Mouse (Mus musculus) midbrain, embryonic 13.5 days (tissue): ENCODE data around the gene Map4k4. TPM values are rescaled to one million over a fixed set of nuclear protein-coding genes. Genes with fewer than 3 reads are reported as not detected.

ENCODE experiments used
- ATAC-seq: fragments of 200-750 bp; cut with Nextera tagmentation; 2 replicates; pipeline ENCODE4 v1.8.0; 2017; ENCODE audit warnings: mild to moderate bottlenecking, moderate TSS enrichment, moderate library complexity
- H3K27ac ChIP-seq: fragments of 300-500 bp; sonication (generic); 2 replicates; pipeline ENCODE4 v1.5.1; 2015; ENCODE audit warnings: inconsistent platforms, mild to moderate bottlenecking, moderate library complexity
- H3K27me3 ChIP-seq: fragments of 300-500 bp; sonication (generic); 2 replicates; pipeline ENCODE4 v1.6.1; 2015; ENCODE audit warnings: mild to moderate bottlenecking, inconsistent platforms
- H3K36me3 ChIP-seq: fragments of 300-500 bp; sonication (generic); 2 replicates; pipeline ENCODE4 v1.6.1; 2015; ENCODE audit warnings: mild to moderate bottlenecking, inconsistent platforms
- H3K4me1 ChIP-seq: fragments of 300-500 bp; sonication (generic); replicated peaks from 2 replicates; pipeline ENCODE4 v1.6.1; 2015; ENCODE audit warnings: inconsistent platforms
- H3K4me2 ChIP-seq: fragments of 300-500 bp; sonication (generic); replicated peaks from 2 replicates; pipeline ENCODE4 v1.6.1; 2015; ENCODE audit warnings: moderate library complexity, mild to moderate bottlenecking, inconsistent platforms
- H3K4me3 ChIP-seq: fragments of 300-500 bp; sonication (generic); replicated peaks from 2 replicates; pipeline ENCODE4 v1.5.1; 2015; ENCODE audit warnings: mild to moderate bottlenecking, inconsistent platforms
- H3K9ac ChIP-seq: fragments of 300-500 bp; sonication (generic); replicated peaks from 2 replicates; pipeline ENCODE4 v1.6.1; 2015; ENCODE audit warnings: mild to moderate bottlenecking, inconsistent platforms
- H3K9me3 ChIP-seq: fragments of 300-500 bp; sonication (generic); 2 replicates; pipeline ENCODE4 v1.6.1; 2016; ENCODE audit warnings: mild to moderate bottlenecking, inconsistent platforms
- WGBS: fragments of 180-500 bp; shearing (Covaris S2); methylation state at CpG from one replicate; pipeline ENCODE4 v1.1.7; 2015; 5-methylcytosine and 5-hydroxymethylcytosine counted together
- polyA plus RNA-seq: library from polyadenylated mRNA; unstranded; fragments of >200 nt; fragmentation: Nextera tagmentation; extraction: Ambion mirVana; gene quantifications from 2 replicates; pipeline ENCODE4 v1.2.1, GENCODE M21; 2015

Gene Map4k4
- polyA plus RNA-seq, 1 experiment from 2014 or later: 58.2 TPM

DNA sequence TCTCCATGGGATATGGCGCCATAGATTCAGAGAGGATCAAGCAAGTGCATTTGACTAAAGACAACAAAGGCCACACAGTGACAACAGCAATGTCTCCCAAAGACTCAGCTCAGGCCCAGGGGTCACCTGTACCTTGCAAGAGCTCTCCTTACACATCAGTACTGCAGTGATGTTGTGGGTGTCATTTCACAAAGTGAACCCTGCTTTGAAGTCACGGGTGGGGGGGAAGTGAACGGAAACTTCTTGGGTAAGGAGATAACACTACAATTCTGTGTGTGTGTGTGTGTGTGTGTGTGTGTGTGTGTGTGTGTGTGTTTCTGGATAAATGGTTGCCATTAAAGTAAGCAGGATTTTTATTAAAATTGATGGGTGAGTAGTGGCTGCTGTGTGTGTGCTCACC, 53.9 kb downstream of the Map4k4 start:
- Histone ChIP-seq H3K36me3 (no peaks in the 10 kb centered on the region), H3K9me3 (no peaks in the 10 kb centered on the region), H3K4me1 (peaks cover 92% of the 10 kb centered on the region), H3K4me2 (no peak overlapping the region), H3K27me3 (no peaks in the 10 kb centered on the region), H3K9ac (no peak overlapping the region), H3K4me3 (no peak overlapping the region), H3K27ac (no peak overlapping the region)
- WGBS: 94% methylated on average over 3 of the region's 3 CpGs
- no peak for ATAC-seq

DNA sequence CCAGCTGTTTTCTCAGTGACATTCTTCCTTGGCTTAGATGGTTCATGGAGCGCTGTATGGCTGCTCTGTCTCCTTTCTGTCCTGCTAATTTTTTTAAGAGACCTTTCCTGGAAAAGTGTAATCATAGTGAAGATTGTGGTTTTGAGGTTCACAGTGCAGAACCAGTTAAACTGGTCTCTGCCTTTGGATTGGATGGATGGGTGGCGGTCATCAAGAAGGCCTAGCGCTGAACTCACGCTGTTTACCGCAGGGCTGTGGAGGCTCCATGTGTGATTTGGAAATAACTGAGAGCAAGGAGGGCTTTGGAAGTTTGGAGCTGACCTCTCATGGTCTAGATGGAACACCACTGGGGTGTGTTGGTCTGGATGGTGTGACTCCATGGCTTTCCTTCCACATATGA, 56.0 kb downstream of the Map4k4 start:
- 87% methylated on average over 5 of the region's 5 CpGs for WGBS
- Histone ChIP-seq H3K4me3 (no peak overlapping the region), H3K4me2 (no peak overlapping the region), H3K9ac (no peak overlapping the region), H3K36me3 (no peaks in the 10 kb centered on the region), H3K27ac (no peak overlapping the region; the same call in 1 of the 2 replicates), H3K9me3 (no peaks in the 10 kb centered on the region), H3K27me3 (no peaks in the 10 kb centered on the region), H3K4me1 (peaks cover 91% of the 10 kb centered on the region)
- ATAC-seq: no peak

DNA sequence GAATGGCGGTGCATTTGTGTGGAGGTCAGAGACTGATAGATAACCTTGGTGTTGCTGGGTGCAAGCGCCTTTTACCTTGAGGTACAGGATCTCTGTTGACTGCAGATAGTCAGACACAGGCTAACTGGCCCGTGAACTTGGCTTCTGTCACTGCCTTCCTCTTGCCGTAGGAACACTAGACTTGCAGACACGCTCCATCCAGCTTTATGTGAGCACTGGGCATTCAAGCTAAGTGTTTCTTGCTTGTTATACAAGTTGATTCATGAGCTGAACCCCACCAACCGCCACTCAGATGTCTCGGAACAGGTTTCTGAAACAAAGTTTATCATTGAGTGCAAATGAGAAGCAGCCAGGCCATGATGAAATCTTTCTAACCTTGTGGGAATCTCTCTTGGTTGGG, 57.3 kb downstream of the Map4k4 start:
- ATAC-seq: no peak
- no peak overlapping the region for H3K4me2 ChIP-seq
- peaks cover 5% of the 10 kb centered on the region for H3K36me3 ChIP-seq
- peak overlapping the region; percentile 30; the same call in 1 of the 2 replicates for H3K27ac ChIP-seq
- H3K9me3 ChIP-seq: no peaks in the 10 kb centered on the region
- no peak overlapping the region for H3K4me3 ChIP-seq
- no peak overlapping the region for H3K9ac ChIP-seq
- peaks cover 91% of the 10 kb centered on the region for H3K4me1 ChIP-seq
- H3K27me3 ChIP-seq: no peaks in the 10 kb centered on the region
- WGBS: 86% methylated on average over 7 of the region's 7 CpGs

DNA sequence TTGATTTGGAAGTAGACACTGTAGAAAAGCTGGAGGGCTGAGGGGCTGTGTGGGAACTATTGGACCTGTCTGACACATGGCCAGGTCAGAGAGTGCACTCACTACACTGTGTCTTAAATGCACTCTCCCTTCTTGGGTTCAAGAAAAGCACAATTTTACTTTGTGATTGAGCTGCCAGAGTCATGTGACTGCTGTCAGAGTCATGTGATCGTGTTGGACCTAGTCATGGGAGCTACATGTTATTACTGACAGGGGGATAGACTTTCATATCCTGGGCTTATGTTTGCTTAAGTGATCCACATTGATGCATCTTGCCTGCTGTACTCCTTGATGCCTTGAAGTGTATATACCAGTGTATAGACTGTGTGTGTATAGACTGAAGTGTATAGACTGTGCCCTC, 59.9 kb downstream of the Map4k4 start:
- WGBS: 100% methylated on average over 1 of the region's 1 CpGs
- Histone ChIP-seq H3K27me3 (no peaks in the 10 kb centered on the region), H3K4me1 (peaks cover 93% of the 10 kb centered on the region)

DNA sequence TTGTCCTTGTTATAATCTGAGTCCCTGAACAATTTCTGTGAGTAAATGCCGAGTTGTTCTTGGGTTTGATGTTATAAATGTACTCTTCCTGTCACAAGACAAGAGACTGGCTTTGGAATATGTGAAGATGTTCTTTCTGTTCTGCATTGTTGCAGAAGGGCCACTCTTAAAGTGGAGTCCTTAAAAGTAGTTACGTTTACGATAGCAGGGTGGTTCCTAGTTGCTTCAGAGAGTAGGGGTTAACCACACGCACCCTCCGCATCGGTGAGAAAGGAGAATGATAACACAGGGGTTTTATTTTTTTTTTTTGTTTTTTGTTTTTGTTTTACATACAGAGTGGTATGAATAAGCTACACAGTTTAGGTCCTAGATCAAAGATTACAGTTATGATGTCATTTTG, 60.4 kb downstream of the Map4k4 start:
- 91% methylated on average over 6 of the region's 6 CpGs for WGBS
- peaks cover 90% of the 10 kb centered on the region for H3K4me1 ChIP-seq
- no peaks in the 10 kb centered on the region for H3K27me3 ChIP-seq

More for the DNA sequence above, 59.9 kb downstream of the Map4k4 start:
- Histone ChIP-seq H3K9ac (no peak overlapping the region), H3K36me3 (peaks cover 16% of the 10 kb centered on the region), H3K27ac (no peak overlapping the region), H3K9me3 (no peaks in the 10 kb centered on the region), H3K4me2 (no peak overlapping the region), H3K4me3 (no peak overlapping the region)
- no peak for ATAC-seq

DNA sequence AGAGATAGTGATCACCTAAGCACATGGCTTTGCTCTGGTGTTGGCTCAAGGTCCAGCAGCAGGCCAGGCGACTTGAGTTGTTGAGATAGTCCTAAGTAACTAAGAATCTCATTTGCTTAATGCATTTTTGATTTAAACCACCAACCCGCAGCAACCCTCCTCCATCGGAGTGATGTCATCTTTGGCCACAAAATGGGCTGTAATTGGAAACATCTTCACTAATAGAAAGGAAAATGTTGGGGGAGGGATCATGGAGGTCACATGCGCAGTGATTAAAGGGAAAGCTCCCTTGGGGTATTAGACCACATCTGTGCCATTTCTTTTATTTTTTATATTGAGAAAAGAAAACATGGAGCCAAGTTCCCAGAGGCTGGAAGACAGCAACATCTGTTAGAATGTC, 61.6 kb downstream of the Map4k4 start:
- no peak for ATAC-seq
- WGBS: 64% methylated on average over 4 of the region's 4 CpGs
- no peaks in the 10 kb centered on the region for H3K9me3 ChIP-seq
- no peak overlapping the region for H3K4me2 ChIP-seq
- no peak overlapping the region for H3K4me3 ChIP-seq
- no peak overlapping the region for H3K27ac ChIP-seq
- peaks cover 16% of the 10 kb centered on the region for H3K36me3 ChIP-seq
- H3K9ac ChIP-seq: no peak overlapping the region
- H3K27me3 ChIP-seq: no peaks in the 10 kb centered on the region
- peaks cover 78% of the 10 kb centered on the region for H3K4me1 ChIP-seq

More for the DNA sequence above, 60.4 kb downstream of the Map4k4 start:
- Histone ChIP-seq H3K9me3 (no peaks in the 10 kb centered on the region), H3K4me3 (no peak overlapping the region), H3K4me2 (no peak overlapping the region), H3K27ac (no peak overlapping the region), H3K9ac (no peak overlapping the region), H3K36me3 (peaks cover 16% of the 10 kb centered on the region)
- no peak for ATAC-seq

DNA sequence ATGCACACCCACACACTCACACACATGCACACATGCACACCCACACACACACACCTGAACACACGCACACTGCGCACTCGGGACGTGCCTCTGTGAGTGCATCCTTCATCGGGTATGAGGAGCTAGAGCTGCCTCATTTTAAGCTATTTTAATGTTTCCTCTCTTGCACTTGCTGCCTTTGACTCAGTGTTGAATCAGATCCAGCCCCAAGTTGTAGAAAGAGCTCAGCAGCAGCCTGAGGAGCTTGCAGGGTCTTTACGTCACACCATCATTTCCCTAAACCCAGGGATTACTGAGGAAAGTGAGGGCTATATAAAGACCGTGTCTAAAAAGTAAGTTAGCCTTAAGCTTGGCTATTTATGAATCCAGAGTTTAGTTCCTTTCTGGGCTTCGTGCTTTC, 62.1 kb downstream of the Map4k4 start:
- Histone ChIP-seq H3K4me2 (no peak overlapping the region), H3K9me3 (no peaks in the 10 kb centered on the region), H3K9ac (no peak overlapping the region), H3K4me1 (peaks cover 73% of the 10 kb centered on the region), H3K4me3 (no peak overlapping the region), H3K36me3 (peaks cover 17% of the 10 kb centered on the region), H3K27me3 (no peaks in the 10 kb centered on the region), H3K27ac (peak overlapping the region; percentile 60)
- no peak for ATAC-seq
- 82% methylated on average over 8 of the region's 8 CpGs for WGBS

DNA sequence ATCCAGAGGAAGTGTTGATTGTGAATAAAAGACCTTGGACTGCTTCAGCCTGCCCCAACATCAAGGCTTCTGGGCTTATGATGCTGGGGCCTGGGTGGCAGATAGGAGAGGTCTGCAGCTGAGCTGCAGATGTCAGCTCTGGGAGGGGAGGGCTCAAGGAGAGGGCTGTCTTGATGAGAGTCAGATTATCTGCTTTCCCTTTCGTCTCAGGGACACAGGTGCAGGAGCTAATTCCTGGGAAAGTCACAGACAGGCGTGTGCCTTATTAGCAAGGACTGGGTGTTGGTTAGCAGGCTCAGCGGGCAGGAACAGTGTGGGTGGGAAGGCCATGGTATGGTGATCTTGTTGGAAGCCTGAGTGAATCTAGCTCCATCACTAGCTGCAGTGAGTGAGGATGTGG, 63.1 kb downstream of the Map4k4 start:
- H3K4me1 ChIP-seq: peaks cover 64% of the 10 kb centered on the region
- no peak overlapping the region for H3K9ac ChIP-seq
- ATAC-seq: peak; percentile 38
- H3K27me3 ChIP-seq: no peaks in the 10 kb centered on the region
- peaks cover 23% of the 10 kb centered on the region for H3K36me3 ChIP-seq
- WGBS: 65% methylated on average over 3 of the region's 3 CpGs
- no peak overlapping the region for H3K4me2 ChIP-seq
- no peak overlapping the region for H3K4me3 ChIP-seq
- peak overlapping the region; percentile 60 for H3K27ac ChIP-seq
- H3K9me3 ChIP-seq: no peaks in the 10 kb centered on the region

DNA sequence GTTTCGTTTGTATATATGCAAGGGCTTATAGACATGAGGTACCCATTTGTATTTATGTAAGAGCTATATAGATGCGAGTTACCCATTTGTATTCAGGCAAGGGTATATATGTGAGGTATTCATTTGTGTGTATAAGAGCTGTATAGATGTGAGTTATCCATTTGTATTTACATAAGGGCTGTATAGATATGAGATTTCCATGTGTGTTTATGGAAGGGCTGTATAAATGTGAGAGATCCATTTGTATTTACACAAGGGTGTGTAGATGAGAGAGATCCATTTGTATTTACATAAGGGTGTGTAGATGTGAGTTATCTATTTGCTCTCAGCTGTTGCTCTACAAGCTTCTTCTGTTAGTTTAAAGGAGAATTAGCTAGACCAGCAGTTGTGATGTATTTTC, 63.7 kb downstream of the Map4k4 start:
- WGBS: 93% methylated on average over 2 of the region's 2 CpGs
- Histone ChIP-seq H3K36me3 (peaks cover 23% of the 10 kb centered on the region), H3K27ac (no peak overlapping the region), H3K9me3 (no peaks in the 10 kb centered on the region), H3K27me3 (no peaks in the 10 kb centered on the region), H3K9ac (no peak overlapping the region), H3K4me3 (no peak overlapping the region), H3K4me2 (no peak overlapping the region), H3K4me1 (peaks cover 64% of the 10 kb centered on the region)
- no peak for ATAC-seq

DNA sequence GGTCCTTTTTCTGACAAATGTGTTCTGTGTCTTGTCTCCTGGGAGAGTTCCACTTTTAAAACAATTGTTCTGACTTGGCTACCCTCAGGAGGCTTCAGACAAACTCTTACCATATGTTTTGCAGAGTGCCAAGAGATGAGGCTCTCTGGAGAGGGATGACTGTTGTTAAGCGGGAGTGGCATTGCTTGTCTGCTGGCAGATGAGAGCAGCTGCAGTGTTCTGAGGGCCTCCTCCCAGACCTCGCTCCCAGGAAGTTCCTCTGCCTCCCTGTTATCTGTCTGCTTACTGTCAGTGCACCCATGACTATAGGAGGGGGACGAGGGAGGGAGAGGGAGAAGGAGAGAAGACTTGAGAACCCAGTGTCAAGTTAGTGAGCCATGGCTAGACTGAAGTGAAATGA, 64.7 kb downstream of the Map4k4 start:
- Histone ChIP-seq H3K4me2 (no peak overlapping the region), H3K9me3 (no peaks in the 10 kb centered on the region), H3K27me3 (no peaks in the 10 kb centered on the region), H3K4me3 (no peak overlapping the region), H3K27ac (peak overlapping the region; percentile 19; the same call in 1 of the 2 replicates), H3K9ac (no peak overlapping the region), H3K36me3 (peaks cover 23% of the 10 kb centered on the region), H3K4me1 (peaks cover 62% of the 10 kb centered on the region)
- 69% methylated on average over 3 of the region's 3 CpGs for WGBS
- ATAC-seq: no peak

DNA sequence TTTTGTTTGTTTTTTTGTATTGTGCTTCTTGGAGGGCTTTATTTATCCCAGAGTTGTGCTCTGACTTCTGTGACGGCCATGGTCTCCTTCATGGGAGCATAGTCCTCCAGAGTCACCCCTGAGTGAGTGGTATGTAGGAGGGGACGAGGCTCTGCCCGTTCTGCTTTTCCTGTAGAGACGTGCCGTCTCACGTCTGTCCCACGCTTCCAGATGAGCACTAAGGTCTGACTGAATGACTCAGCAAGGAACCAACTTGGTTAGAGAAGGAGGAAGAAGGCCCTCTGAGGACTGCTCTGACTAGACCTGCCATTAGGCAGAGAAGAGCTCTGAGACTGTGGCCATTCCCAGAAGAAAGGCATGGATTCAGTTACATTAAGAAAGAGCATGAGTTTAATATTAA, 68.3 kb downstream of the Map4k4 start:
- WGBS: 80% methylated on average over 7 of the region's 7 CpGs
- no peak for ATAC-seq
- peaks cover 43% of the 10 kb centered on the region for H3K4me1 ChIP-seq
- H3K27me3 ChIP-seq: no peaks in the 10 kb centered on the region
- H3K9ac ChIP-seq: no peak overlapping the region
- peak overlapping the region; percentile 21; the same call in 1 of the 2 replicates for H3K27ac ChIP-seq
- no peak overlapping the region for H3K4me2 ChIP-seq
- peaks cover 11% of the 10 kb centered on the region for H3K36me3 ChIP-seq
- H3K9me3 ChIP-seq: no peaks in the 10 kb centered on the region
- no peak overlapping the region for H3K4me3 ChIP-seq

DNA sequence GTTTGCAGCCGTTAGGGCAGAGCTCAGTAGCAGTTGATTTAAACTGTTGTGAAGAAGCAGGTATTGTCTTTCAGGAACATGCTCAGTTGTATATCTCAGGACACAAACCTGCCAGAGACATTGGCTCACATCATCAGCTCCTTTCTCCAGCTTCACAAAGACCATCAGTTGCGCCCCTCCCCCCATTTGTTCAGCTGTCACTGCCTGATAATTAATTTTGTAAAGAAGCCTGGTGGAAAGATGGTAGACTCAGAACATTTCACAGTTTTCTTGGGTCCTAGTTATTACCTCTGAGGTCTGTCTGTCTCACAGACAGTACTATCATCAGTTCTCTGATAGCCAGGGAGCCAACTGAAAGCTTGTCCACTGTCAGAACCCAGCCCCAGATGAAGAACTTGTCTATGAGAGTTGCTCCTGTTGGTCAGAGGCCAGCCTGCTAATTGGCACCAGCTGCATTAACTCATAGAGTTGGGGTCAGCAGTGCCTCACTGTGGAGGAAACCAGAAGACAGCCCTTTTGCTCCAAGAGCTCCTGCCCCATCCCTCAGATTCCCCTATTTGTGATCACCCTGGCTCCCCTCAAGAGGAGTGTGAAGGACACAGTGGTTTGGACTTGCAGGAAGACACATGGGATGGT, 69.2 kb downstream of the Map4k4 start:
- H3K9me3 ChIP-seq: no peaks in the 10 kb centered on the region
- H3K4me2 ChIP-seq: no peak overlapping the region
- WGBS: 66% methylated on average over 2 of the region's 2 CpGs
- no peak overlapping the region for H3K4me3 ChIP-seq
- peaks cover 16% of the 10 kb centered on the region for H3K36me3 ChIP-seq
- no peak overlapping the region for H3K9ac ChIP-seq
- no peak for ATAC-seq
- no peaks in the 10 kb centered on the region for H3K27me3 ChIP-seq
- H3K27ac ChIP-seq: peak overlapping the region; percentile 44
- H3K4me1 ChIP-seq: peaks cover 36% of the 10 kb centered on the region

DNA sequence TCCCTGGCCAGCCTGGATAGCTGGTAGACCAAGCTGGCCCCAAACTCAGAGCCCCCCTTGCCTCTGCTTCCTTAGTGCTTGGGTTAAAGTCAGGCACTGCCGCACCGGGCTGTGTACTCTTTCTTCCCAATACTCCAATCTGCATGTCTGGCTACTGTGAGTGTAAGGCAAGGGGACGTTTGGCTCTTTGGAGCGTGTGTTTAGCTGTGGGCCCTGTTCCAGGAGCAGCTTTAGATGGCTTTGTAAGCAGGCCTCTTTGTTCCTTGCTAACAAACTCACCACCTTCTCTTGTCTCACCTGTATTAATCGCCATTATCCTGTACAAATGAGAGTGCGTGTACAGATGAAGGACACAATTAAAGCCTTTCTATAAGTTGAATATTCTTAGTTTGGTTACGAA, 71.7 kb downstream of the Map4k4 start:
- Histone ChIP-seq H3K4me3 (no peak overlapping the region), H3K36me3 (peaks cover 39% of the 10 kb centered on the region), H3K27me3 (no peaks in the 10 kb centered on the region), H3K4me1 (peaks cover 40% of the 10 kb centered on the region), H3K4me2 (no peak overlapping the region), H3K9me3 (no peaks in the 10 kb centered on the region), H3K9ac (no peak overlapping the region), H3K27ac (0 out of 2 replicates have a peak overlapping the region, but pooled peaks have one; percentile 14)
- WGBS: 72% methylated on average over 7 of the region's 7 CpGs
- ATAC-seq: no peak
